Mouse (Mus musculus) adrenal gland, adult 10 weeks (tissue): Measurements from ENCODE around the gene Gm13723. TPM values are rescaled to one million over a fixed set of nuclear protein-coding genes. Genes with fewer than 3 reads are reported as not detected.

Experiments
- polyA plus RNA-seq: library from polyadenylated mRNA; stranded (reverse); fragments of 350-450 nt; fragmentation: Illumina TruSeq; extraction: RNeasy Lipid Tissue Mini Kit (QIAGEN cat#74804); gene quantifications from one replicate; pipeline ENCODE4 v1.2.3, GENCODE M21; 2014; ENCODE audit warnings: low read depth, low replicate concordance

Gene Gm13723
- not detected for polyA plus RNA-seq

GRCm38 (mm10) chr2:86874702-86875101 is at the start of gene Gm13723:
Gene Gm13723 (minus strand): TSS chr2:86874802.

GRCm38 (mm10) chr2:86892116-86892515 is 17.5 kb upstream of the Gm13723 start, which contains the start of gene Olfr1097:
Gene Olfr1097 (minus strand): TSS chr2:86892216.

GRCm38 (mm10) chr2:86851596-86851995 is 23.0 kb downstream of the Gm13723 start, which contains the start of gene Olfr1095:
Gene Olfr1095 (minus strand): TSS chr2:86851696.

GRCm38 (mm10) chr2:86824363-86824762 is 50.2 kb downstream of the Gm13723 start, which contains the start of gene Olfr1094:
Gene Olfr1094 (plus strand): TSS chr2:86824663.

Other genes starting within 250 kb of the Gm13723 start
- not detected for gene Olfr1084, start 235.1 kb downstream of the Gm13723 start, polyA plus RNA-seq
- not detected for gene Olfr1085, start 212.8 kb downstream of the Gm13723 start, polyA plus RNA-seq
- not detected for gene Olfr1086, start 194.7 kb downstream of the Gm13723 start, polyA plus RNA-seq
- gene Olfr1087, start 176.4 kb downstream of the Gm13723 start, polyA plus RNA-seq = not detected
- gene Olfr1089, start 141.1 kb downstream of the Gm13723 start, polyA plus RNA-seq = not detected
- not detected for gene Olfr1090, start 115.8 kb downstream of the Gm13723 start, polyA plus RNA-seq
- gene Olfr1093, start 92.3 kb downstream of the Gm13723 start, polyA plus RNA-seq = not detected
- gene Olfr141, start 64.8 kb downstream of the Gm13723 start, polyA plus RNA-seq = not detected
- gene Olfr1094, start 50.1 kb downstream of the Gm13723 start, polyA plus RNA-seq = not detected
- not detected for gene Olfr1095, start 23.1 kb downstream of the Gm13723 start, polyA plus RNA-seq
- not detected for gene Olfr1097, start 17.4 kb upstream of the Gm13723 start, polyA plus RNA-seq
- not detected for gene Olfr1098, start 49.7 kb upstream of the Gm13723 start, polyA plus RNA-seq
- gene Olfr1099, start 85.9 kb upstream of the Gm13723 start, polyA plus RNA-seq = not detected
- not detected for gene Olfr1100, start 105.2 kb upstream of the Gm13723 start, polyA plus RNA-seq
- gene Olfr1101, start 116.4 kb upstream of the Gm13723 start, polyA plus RNA-seq = not detected
- gene Olfr1102, start 123.6 kb upstream of the Gm13723 start, polyA plus RNA-seq = not detected
- gene Olfr1104, start 152.3 kb upstream of the Gm13723 start, polyA plus RNA-seq = not detected
- gene Olfr1105, start 161.7 kb upstream of the Gm13723 start, polyA plus RNA-seq = not detected
- not detected for gene Olfr1106, start 177.5 kb upstream of the Gm13723 start, polyA plus RNA-seq
- gene Olfr1107, start 201.0 kb upstream of the Gm13723 start, polyA plus RNA-seq = not detected
- not detected for gene Olfr1109, start 221.2 kb upstream of the Gm13723 start, polyA plus RNA-seq
- not detected for gene Olfr259, start 239.8 kb upstream of the Gm13723 start, polyA plus RNA-seq